Mouse (Mus musculus): ENCODE results near the gene Prpsap1. TPM values are rescaled to one million over a fixed set of nuclear protein-coding genes. Genes with fewer than 3 reads are reported as not detected.

Prpsap1 gene
- polyA plus RNA-seq, 1 experiment from 2014 or later: 150 TPM

DNA sequence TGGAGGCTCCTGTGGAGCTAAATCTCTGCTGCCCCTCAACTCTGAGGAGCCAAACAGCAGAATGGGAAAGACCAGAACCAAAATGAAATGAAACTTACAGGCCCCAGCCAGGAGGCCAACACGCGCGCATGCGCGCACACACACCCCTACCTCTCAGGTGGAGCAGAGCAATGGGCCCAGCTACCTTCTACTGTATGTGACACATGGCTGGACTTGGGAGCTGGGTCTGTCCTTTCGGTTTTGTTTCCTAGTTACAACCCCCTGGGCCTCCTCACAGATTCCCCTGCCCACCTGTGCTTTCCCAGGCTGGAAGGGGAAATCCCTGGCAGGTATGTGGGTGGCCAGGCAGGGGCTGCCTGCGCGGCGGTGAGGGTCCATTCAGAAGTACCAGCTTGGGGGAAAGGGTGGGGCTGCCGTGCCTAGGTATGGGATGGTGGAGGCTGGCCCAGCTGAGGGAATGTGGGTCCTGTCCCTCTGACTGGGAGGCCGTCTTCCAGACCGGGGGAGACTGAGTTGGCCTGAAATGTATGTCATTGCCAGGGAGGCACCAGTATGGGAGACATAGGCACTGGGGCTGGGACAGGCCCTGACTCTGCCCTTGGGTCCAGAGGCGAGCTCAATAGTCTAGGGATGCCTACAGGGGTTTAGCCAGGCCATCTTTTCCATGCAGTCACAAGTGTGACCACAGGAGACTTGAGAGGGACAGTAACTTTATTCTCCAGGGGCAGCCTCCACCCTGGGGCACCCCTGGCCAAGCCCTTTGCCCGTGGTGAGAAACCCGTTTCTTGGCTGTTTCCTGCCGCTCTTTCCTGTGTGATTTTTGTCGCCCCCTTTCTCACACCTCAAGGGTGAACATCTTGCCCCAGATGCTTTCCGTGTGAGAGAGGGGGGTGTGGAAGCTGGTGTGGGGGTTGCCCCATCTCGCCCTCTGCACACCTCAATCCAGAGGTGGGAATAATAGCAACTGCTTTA lies 54.4 kb downstream of the Prpsap1 start:
- H3K36me3 ChIP-seq (ENCODE audit: insufficient read depth, low read length): peaks cover 16% of the 10 kb centered on the region
- H3K9me3 ChIP-seq (replicated peaks; ENCODE audit: low read length): no peaks in the 10 kb centered on the region
- peak overlapping the region; percentile 60 for H3K27ac ChIP-seq
- no peak overlapping the region for H3K4me3 ChIP-seq (replicated peaks; ENCODE audit: low read depth, low read length)
- WGBS: 66% methylated on average over 19 of the region's 19 CpGs
- DNase-seq (ENCODE audit: low spot score) (no peak), ATAC-seq (replicated peaks; ENCODE audit: low FRiP score, low read depth) (no peak)
- no peaks in the 10 kb centered on the region for H3K27me3 ChIP-seq (ENCODE audit: insufficient read depth, low read length)
- no peak overlapping the region for H3K9ac ChIP-seq (ENCODE audit: low read depth, low read length)
- no peak overlapping the region for H3K4me2 ChIP-seq (ENCODE audit: low read length)
- no peak for TF ChIP-seq CTCF (IDR thresholded peaks at IDR 0.05; ENCODE audit: low read depth)
- peaks cover 20% of the 10 kb centered on the region for H3K4me1 ChIP-seq (replicated peaks; ENCODE audit: insufficient read depth, low read length)

DNA sequence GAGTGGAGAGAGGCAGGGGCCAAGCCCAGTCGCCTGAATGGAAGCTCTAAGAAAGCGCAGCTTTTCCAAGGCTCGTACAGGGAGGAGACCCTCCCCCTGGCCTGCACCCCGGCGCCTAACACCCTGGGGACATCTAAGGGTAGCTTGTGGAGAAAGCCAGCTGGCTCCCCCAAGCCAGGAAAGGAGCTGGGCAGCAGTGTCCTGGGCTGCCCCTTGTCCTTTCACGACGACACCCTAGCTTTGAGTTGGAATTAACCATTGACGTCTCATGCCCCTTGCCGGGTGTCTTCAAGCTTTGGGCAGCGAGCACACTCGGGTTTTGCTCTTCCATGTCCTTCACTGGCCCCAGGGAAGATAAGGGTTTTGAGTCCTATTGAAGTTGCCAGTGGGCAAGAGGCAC lies 56.5 kb downstream of the Prpsap1 start:
- peak overlapping the region; percentile 39; the same call in 1 of the 2 replicates for H3K27ac ChIP-seq
- no peaks in the 10 kb centered on the region for H3K9me3 ChIP-seq (replicated peaks; ENCODE audit: low read length)
- H3K9ac ChIP-seq (ENCODE audit: low read depth, low read length): peak overlapping the region; percentile 31; the same call in 1 of the 2 replicates
- H3K4me2 ChIP-seq (ENCODE audit: low read length): 0 out of 2 replicates have a peak overlapping the region, but pooled peaks have one; percentile 73
- H3K36me3 ChIP-seq (ENCODE audit: insufficient read depth, low read length): peaks cover 16% of the 10 kb centered on the region
- 81% methylated on average over 11 of the region's 11 CpGs for WGBS
- H3K4me3 ChIP-seq (replicated peaks; ENCODE audit: low read depth, low read length): no peak overlapping the region
- TF ChIP-seq CTCF (IDR thresholded peaks at IDR 0.05; ENCODE audit: low read depth): no peak
- no peak for DNase-seq (ENCODE audit: low spot score)
- H3K4me1 ChIP-seq (replicated peaks; ENCODE audit: insufficient read depth, low read length): peaks cover 20% of the 10 kb centered on the region
- H3K27me3 ChIP-seq (ENCODE audit: insufficient read depth, low read length): no peaks in the 10 kb centered on the region
- ATAC-seq (replicated peaks; ENCODE audit: low FRiP score, low read depth): no peak

DNA sequence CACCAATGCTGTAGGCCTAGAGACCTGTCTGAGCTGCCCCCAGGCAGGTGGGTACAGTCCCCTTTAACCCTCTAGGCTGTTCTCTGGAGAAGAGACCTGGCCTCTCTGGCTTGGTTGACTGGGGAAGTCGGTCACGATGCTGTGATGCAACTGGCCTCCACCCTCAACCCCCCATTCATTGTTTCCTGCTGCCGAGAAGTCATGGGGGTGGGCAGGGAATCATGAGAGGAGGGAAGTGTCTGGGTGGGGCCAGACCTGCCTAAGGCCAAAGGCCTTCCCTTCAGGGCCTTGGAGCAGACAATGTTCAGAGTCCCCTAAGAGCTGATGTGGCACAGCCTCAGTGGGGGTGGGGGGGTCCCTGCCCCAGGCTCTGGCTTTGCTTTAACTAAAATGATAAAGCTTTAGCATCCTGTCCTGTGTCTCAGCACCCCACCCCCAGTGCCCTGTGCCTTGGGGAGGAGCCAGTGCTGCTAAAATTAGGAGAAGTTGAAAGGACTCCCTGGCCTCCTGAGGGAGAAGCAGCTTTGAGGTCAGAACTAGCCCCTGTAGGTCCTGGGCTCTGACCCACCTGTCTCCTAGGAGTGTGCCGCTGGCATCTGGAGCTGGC lies 57.2 kb downstream of the Prpsap1 start:
- Histone ChIP-seq H3K36me3 (ENCODE audit: insufficient read depth, low read length) (peaks cover 16% of the 10 kb centered on the region), H3K27me3 (ENCODE audit: insufficient read depth, low read length) (no peaks in the 10 kb centered on the region), H3K9me3 (replicated peaks; ENCODE audit: low read length) (no peaks in the 10 kb centered on the region), H3K27ac (peak overlapping the region; percentile 39; the same call in 1 of the 2 replicates), H3K4me2 (ENCODE audit: low read length) (peak overlapping the region; percentile 73), H3K9ac (ENCODE audit: low read depth, low read length) (no peak overlapping the region), H3K4me1 (replicated peaks; ENCODE audit: insufficient read depth, low read length) (peaks cover 20% of the 10 kb centered on the region), H3K4me3 (replicated peaks; ENCODE audit: low read depth, low read length) (no peak overlapping the region)
- DNase-seq (ENCODE audit: low spot score) (no peak), ATAC-seq (replicated peaks; ENCODE audit: low FRiP score, low read depth) (no peak)
- TF ChIP-seq CTCF (IDR thresholded peaks at IDR 0.05; ENCODE audit: low read depth): no peak
- 52% methylated on average over 4 of the region's 4 CpGs for WGBS

DNA sequence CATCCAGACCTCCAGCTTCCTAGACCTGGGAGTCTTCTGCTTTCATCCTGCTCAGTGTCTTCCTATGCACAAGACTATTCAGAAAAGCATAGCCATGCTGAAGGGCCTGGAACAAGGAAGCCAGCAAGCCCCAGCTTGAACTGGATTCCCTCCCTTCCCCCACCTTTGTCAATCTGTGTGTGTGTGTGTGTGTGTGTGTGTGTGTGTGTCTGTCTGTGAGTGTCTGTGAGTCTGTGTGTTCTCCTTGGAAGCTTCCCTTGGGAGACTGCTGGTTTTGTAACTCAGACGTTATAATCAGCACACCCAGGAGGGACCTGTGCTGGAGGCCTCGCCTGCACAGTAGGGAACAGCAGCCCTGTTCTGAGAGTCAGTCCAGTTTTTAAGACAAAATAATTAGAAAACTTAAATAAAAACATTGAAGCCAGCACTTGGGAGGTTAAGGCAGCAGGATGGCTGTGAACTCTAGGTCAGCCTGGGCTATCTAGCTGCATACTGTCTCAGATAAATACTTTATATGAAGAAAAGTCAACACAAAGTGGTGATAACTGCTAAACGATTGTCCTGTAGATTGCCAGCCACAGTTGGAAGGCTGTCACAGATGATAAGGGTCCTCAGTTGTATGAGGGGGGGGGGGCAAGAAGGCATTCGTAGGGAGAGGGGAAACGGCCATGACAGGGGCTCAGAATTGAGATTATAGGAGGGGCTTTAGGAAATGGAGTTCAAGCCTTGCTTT lies 57.8 kb downstream of the Prpsap1 start:
- H3K4me3 ChIP-seq (replicated peaks; ENCODE audit: low read depth, low read length): 0 out of 2 replicates have a peak overlapping the region, but pooled peaks have one; percentile 7
- no peak overlapping the region for H3K9ac ChIP-seq (ENCODE audit: low read depth, low read length)
- DNase-seq (ENCODE audit: low spot score): no peak
- peak overlapping the region; percentile 73 for H3K4me2 ChIP-seq (ENCODE audit: low read length)
- H3K4me1 ChIP-seq (replicated peaks; ENCODE audit: insufficient read depth, low read length): peaks cover 20% of the 10 kb centered on the region
- no peaks in the 10 kb centered on the region for H3K9me3 ChIP-seq (replicated peaks; ENCODE audit: low read length)
- ATAC-seq (replicated peaks; ENCODE audit: low FRiP score, low read depth): no peak
- H3K27ac ChIP-seq: peak overlapping the region; percentile 39
- peaks cover 16% of the 10 kb centered on the region for H3K36me3 ChIP-seq (ENCODE audit: insufficient read depth, low read length)
- H3K27me3 ChIP-seq (ENCODE audit: insufficient read depth, low read length): no peaks in the 10 kb centered on the region
- no peak for TF ChIP-seq CTCF (IDR thresholded peaks at IDR 0.05; ENCODE audit: low read depth)
- 54% methylated on average over 5 of the region's 5 CpGs for WGBS

DNA sequence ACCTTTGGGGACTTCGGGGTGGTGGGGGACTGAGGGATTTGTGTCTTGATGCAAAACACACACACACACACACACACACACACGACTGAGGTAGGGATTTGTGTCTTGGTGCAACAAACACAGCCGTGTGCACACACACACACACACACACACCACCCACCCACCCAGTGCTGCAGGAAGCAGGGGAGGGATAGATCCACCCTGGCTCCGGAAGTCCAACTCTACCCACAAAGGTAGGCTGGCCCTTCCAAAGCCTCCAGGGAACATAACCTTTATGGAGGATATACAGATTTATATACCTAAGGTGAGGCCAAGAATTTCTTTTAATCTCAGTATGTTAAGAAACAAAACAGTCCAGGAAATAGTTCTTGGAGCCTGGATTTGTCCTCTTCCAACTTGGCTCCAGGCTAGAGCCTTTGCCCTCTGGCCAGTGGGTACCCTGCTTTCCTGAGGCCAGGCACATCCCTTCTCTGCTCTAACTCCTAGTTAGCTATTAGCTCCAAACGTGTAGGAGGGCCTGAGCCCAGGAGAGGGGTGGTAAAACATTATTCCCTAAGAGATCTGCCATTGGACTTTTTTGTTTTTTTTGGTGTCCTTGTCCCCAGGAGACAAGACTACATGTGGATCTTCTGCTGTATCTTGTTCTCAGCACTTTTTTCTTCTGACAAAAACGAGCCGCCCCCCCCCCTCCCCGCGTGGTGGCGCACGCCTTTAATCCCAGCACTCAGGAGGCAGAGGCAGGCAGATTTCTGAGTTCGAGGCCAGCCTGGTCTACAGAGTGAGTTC lies 58.8 kb downstream of the Prpsap1 start:
- TF ChIP-seq CTCF (IDR thresholded peaks at IDR 0.05; ENCODE audit: low read depth): no peak
- peak overlapping the region; percentile 73 for H3K4me2 ChIP-seq (ENCODE audit: low read length)
- no peaks in the 10 kb centered on the region for H3K9me3 ChIP-seq (replicated peaks; ENCODE audit: low read length)
- DNase-seq (ENCODE audit: low spot score): peak; percentile 59
- H3K27me3 ChIP-seq (ENCODE audit: insufficient read depth, low read length): no peaks in the 10 kb centered on the region
- H3K27ac ChIP-seq: peak overlapping the region; percentile 95
- H3K36me3 ChIP-seq (ENCODE audit: insufficient read depth, low read length): peaks cover 16% of the 10 kb centered on the region
- peaks cover 20% of the 10 kb centered on the region for H3K4me1 ChIP-seq (replicated peaks; ENCODE audit: insufficient read depth, low read length)
- 46% methylated on average over 12 of the region's 12 CpGs for WGBS
- H3K9ac ChIP-seq (ENCODE audit: low read depth, low read length): peak overlapping the region; percentile 93
- ATAC-seq (replicated peaks; ENCODE audit: low FRiP score, low read depth): no peak
- H3K4me3 ChIP-seq (replicated peaks; ENCODE audit: low read depth, low read length): peak overlapping the region; percentile 63
